Mouse (Mus musculus) MEL (cell line): ENCODE data around the gene Nsmf.

Source experiments
- ETS1 ChIP-seq: IDR thresholded peaks from 2 replicates; pipeline ENCODE4 v1.6.1; 2012; ENCODE audit warnings: low read depth, mild to moderate bottlenecking, inconsistent platforms, low read length, improper control_type of control experiment, moderate library complexity
- TCF12 ChIP-seq: IDR thresholded peaks from 2 replicates; pipeline ENCODE4 v1.6.1; 2014; ENCODE audit warnings: low read depth, mild to moderate bottlenecking, inconsistent platforms, low read length, improper control_type of control experiment, moderate library complexity
- ZMIZ1 ChIP-seq: IDR thresholded peaks from 2 replicates; pipeline ENCODE4 v1.6.1; 2012; ENCODE audit warnings: low read depth, mild to moderate bottlenecking, inconsistent platforms, low read length, improper control_type of control experiment, moderate library complexity

DNA sequence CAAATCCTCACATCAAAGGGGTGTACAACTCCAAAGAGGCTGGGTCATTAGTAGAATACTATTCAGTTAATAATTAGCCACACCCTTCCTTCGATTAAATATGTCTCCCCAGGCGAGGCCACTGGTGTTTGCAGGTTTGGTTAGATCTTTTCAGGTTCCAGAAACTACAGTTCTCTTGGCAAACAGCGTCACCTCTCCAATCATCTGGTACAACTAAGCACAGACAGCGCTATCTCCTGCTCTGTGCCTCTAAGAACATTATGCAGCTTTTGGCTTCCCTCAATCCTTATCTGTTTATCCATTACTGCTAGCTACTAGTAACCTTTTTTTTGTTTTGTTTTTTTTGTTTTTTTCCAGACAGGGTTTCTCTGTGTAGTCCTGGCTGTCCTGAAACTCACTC, 15.4 kb downstream of the Nsmf start:
- no peak for TF ChIP-seq TCF12
- no peak for TF ChIP-seq ZMIZ1
- no peak for TF ChIP-seq ETS1
